Mouse (Mus musculus): ENCODE data around the gene Phactr1. TPM values are rescaled to one million over a fixed set of nuclear protein-coding genes. Genes with fewer than 3 reads are reported as not detected.

The Phactr1 gene
- total RNA-seq, 2 experiments from 2014 or later: 4.9 to 7.6 TPM

DNA sequence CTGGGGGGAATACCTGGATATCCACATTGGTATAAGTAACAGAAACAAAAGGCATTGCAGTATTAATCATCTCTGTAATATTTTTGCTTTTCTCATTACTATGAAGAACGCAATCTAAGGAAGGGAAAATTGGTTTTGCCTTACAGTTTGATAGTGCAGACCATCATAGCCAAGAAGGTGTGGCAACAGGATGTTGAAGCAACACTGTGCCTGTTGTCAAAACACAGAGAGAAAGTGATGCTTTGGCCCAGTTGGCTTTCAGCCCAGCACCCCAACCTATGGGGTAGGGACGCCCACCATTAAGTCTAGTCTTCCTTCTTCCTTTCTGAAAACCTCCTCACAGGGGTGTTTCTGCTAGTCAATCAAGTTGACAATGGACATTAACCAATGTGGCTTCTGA is 294.1 kb downstream of the Phactr1 start:
- no peak for DNase-seq

- DNase-seq: no peak
These were observed 295.7 kb downstream of the Phactr1 start for GRCm38 (mm10) chr13:42976144-42976543.

DNA sequence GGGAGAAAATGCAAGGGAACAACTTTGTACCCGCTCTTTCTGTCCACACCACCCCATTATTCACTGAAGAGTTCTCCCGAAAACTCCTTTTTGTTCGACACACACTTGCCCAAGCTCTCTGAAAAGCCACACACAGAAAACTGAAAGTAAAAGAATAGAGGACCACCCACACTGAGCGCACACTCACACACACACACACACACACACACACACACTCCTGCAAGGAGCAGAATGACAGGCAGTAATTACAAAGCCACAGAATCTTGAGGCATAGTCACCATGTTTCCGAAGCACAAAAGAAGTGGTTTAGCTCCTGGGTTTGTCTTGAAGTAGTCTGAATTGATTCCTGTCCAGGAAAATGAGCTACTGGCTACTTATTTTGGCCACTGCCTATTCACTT is 296.5 kb downstream of the Phactr1 start:
- DNase-seq: no peak

DNA sequence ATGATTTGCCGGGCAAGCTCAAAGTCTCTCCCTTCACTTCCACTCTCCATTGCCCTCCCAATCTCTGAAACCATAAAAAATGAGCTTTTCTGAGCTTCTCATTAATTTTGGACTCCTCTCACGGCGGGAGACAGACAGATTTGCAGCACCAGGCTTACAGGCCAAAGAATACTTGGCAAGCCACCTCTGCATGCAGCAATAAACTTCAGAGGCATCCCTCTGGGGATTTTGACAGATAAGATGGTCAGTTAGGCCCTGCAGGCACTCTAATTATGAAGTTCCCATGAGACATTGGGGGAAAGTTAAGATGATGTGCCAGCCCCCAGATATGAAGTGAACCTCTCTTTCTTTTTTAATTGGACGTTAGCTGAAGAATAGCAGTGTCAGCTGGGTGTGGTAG is 300.2 kb downstream of the Phactr1 start:
- no peak for DNase-seq

DNA sequence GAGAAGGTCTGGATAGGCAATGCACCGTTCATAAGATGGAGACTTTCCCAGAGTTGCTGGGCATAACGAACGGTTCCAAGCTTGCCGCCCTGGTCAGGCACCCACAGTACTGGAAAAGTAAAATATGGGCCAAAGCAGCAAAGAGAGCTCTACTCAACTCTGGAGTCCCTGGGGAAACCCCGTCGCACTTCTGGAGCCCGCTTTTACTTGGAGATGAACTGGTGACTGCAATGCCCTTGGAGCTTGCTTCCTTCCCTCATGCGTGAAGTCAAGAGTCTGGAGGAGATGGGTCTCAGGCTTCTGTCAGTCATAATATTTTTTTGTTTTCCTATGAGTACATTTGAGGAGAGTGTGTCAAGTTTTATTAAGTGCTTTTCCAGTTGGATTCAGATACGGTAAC is 302.2 kb downstream of the Phactr1 start:
- DNase-seq: no peak

DNA sequence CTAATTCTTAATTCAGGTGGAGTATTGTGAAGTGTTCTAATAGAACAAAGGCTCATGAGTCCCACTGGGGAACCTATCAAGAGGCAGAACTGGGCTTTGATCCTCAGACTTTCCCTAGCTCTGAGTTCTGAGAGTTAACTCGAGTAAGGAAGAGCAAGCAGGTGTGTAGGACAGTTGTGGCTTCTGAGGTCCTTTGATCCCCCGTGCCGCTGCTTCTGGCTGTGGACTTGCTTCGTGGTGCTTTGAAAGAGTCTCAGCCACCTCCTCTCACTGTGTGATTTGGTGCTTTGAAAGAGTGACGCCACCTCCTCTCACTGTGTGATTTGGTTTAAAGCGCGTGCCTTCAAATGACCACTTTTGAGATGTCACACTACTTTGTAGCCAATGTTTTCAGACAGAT is 305.4 kb downstream of the Phactr1 start:
- no peak for DNase-seq

GRCm38 (mm10) chr13:42987931-42988579 is 307.6 kb downstream of the Phactr1 start:
- peak; percentile 50 to 64 for DNase-seq

DNA sequence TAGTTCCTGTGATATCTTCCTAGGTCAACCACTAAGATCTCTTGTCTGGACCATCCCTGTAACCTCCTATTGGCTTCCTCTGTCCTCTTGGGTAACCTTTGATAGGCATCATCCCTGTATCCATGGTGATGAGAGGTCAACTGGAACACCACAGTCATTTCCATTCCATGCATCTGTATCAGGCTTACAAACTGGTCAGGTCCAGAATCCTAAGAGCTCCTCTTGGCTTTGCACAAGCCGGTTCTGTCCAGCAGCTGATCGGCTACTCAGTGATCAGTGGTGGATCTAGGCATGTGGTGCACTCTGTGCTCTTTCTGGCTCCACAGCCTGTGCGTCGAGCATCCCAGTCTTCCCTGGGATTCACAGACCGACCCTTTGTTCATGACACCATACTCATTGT is 309.1 kb downstream of the Phactr1 start:
- no peak for DNase-seq

DNA sequence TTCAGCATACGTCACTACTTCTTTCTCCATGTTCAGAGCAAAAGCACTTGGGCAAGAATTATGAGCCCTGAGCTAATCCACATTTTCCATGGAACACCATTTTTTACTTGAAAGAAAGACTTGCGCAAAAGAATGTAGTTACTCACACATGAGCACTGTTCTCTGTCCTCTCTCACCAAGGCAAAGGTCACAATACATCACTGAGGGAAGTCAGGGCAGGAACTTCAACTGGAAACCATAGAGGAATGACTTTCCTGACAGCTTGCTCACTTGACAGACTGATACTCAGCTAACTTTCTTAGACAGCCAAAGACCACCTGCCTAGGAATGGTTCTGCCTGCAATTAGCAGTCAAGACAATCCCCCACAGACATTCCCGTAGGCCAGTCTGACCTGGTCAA is 309.6 kb downstream of the Phactr1 start:
- DNase-seq: no peak

- DNase-seq: no peak
These were observed 310.2 kb downstream of the Phactr1 start for GRCm38 (mm10) chr13:42990493-42991111.

- DNase-seq: no peak
These were observed 310.7 kb downstream of the Phactr1 start for GRCm38 (mm10) chr13:42991164-42991563.

DNA sequence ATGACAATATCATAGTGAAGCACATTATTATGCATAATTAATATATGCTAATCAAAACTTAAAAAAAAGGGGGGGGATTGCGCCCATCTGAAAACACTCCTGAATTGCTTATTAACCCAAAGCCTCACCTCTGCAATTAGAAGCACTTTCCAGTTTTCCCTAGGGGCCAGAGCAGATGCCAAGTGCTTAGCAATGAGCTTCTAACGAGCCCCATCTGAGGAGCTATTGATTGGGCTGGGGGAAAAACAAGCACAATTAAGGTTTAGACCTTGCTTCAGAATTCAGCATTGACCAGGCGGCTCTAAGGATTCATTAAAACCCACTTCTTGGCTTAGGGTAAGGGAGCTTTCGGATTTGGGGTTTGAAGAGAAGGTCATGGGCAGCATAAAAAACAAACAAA is 311.9 kb downstream of the Phactr1 start:
- DNase-seq: no peak

DNA sequence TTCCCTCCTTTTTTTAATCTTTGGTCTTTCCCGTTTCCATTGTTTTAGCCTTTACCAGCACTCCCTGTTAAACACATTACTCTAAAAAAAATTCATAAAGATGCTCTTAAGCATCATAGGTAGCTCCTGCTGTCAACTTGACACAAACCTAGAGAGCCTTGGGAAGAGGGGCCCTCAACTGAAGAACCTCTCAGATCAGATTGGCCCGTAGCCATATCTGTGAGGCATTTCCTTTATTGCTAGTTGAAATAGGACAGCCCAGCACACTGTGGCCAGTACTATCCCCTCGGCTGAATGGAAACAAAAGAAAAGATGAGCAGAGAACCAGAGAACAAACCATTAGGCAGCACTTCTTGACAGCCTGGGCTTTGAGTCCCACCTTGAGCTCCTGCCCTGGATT is 313.9 kb downstream of the Phactr1 start:
- DNase-seq: no peak

- DNase-seq: no peak
These were observed 315.8 kb downstream of the Phactr1 start for GRCm38 (mm10) chr13:42996188-42996587.

DNA sequence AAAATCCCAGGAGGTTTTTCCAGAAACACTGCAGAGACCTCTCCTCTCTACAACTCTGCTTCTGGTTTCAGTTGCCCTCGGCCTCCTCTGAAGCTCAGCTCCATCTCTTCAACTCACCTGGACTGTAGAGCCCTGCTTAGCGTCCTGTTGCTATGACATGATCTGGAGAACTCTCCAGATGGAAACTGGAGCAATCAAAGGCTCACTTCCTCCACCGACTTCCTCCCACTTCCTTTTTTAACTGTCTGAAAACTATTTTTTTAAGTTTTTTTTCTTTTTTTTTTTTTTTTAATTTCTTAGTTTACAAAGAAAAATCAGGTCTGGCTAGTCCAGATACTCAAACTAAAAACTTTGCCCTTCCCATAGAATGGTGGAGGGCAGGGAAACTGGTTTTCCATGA is 318.9 kb downstream of the Phactr1 start:
- DNase-seq: no peak

DNA sequence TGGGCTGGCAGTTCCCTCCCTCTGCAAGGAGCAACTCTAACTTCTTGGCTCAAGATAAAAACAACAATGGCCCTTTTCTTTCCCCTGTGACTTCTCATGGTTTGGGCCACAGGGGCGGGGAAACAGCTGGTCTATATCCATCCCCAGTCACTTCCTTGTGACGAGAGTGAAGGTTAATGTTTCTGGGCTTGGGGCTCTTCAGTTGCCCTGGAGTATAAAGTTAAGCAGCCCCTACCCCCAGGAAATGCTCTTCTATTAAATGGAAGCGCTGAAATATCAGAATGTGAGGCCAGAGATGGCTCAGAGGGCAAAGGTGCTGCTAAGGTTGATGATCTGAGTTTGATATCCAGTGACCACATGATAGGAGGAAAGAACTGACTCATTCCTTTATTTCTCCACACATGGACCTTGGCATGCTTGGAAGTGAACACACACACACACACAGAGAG is 324.7 kb downstream of the Phactr1 start:
- DNase-seq: no peak

DNA sequence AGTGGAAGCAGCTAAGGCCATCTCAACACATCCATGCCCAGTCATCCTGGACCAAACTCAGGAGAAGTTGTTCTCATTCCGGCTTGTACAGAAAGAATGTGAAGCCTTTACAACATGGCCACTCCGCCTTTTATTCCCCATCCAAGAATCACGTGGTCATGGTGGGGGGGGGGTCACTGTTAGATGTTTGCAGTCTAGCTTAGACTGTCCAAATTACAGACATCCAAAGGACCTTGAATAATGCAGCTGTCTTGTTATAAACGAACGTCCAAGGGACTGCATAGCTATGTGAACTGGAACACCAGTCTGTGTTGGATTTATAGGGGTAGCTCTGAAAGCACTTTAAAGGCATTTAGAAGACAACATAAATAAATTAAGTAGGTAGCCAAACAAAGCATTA is 328.0 kb downstream of the Phactr1 start:
- DNase-seq: no peak

DNA sequence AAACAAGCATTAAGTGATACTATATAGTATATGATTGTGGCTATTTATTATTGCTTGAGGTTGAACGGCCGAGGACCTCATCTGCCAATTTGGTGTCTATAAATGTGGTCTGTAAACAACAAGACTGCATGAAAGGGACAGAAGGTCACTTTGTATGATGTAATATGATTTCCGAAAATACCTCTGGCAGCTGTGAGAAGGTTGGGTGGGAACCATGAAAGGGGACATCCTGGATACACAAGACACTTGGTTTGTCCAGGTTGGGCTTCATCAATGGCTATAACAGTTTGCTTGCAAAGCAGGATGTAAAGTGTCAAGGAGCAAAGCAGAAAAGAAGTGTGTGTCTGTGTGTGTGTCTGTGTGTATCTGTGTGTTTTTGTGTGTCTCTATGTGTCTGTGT is 329.2 kb downstream of the Phactr1 start:
- DNase-seq: no peak

- DNase-seq: no peak
These were observed 331.1 kb downstream of the Phactr1 start for GRCm38 (mm10) chr13:43011516-43011915.

DNA sequence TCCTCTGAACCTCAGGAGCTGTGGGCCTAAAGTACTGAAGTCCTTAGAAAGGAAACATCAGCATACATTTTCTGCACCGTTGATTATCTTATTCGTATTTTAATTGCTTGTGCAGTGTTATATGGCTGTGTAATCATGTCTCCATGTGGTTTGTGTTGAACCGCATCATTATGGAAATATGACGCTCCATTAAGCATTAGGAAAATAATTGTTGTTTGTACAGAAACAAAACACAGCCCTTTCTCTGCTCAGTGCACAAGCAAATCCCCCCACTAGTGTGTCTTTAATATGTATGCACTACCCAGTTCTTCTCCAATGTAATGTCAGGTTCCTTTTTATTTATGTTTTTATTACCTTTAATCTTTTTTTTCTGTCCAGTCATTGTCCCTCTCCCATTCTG is 333.6 kb downstream of the Phactr1 start:
- DNase-seq: no peak

- no peak for DNase-seq
These were observed 335.3 kb downstream of the Phactr1 start for GRCm38 (mm10) chr13:43015768-43016167.

- DNase-seq: no peak
These were observed 338.4 kb downstream of the Phactr1 start for GRCm38 (mm10) chr13:43018863-43019262.

DNA sequence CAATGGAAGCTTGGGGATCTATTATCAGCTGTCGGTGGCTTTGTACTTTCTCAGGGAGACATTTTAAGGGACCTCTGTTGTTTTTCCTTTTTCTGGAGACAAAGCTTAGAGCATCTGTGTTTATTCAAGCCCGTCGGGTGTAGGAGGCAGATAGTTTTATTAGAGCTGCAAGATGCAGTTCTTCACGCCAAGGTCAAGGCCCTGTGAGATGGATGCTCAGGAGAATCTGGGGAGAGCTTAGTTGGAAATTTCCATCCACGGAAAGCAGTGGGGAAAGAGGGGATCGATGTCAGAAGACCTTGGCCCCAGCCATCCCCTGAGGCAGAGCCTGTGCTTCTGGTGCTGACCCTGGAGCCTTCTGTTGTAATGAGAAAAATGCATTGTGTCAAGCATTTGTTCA is 340.6 kb downstream of the Phactr1 start:
- no peak for DNase-seq

- DNase-seq: no peak
These were observed 342.6 kb downstream of the Phactr1 start for GRCm38 (mm10) chr13:43023005-43023404.
